Mouse (Mus musculus): ENCODE data around the gene Brd1. TPM values are rescaled to one million over a fixed set of nuclear protein-coding genes. Genes with fewer than 3 reads are reported as not detected.

Gene Brd1
- polyA plus RNA-seq, 1 experiment from 2014 or later, result 15.3 TPM

GRCm38 (mm10) chr15:88663041-88663440 lies 71.0 kb downstream of the Brd1 start:
- H3K4me3 ChIP-seq (ENCODE audit: control insufficient read depth in 1 of 2, insufficient read depth in 1 of 2, low read depth in 1 of 2, low read length in 2 of 2), result no peak overlapping the region
- H3K9ac ChIP-seq (ENCODE audit: low read length), result no peak overlapping the region
- 40% methylated on average over 11 of the region's 11 CpGs for WGBS
- H3K27me3 ChIP-seq (ENCODE audit: control insufficient read depth, insufficient read depth, low read length), result peaks cover 16% of the 10 kb centered on the region
- ATAC-seq (ENCODE audit: insufficient number of reproducible peaks, insufficient read depth, low FRiP score, low read depth), result no peak
- no peaks in the 10 kb centered on the region for H3K36me3 ChIP-seq (ENCODE audit: control insufficient read depth, insufficient read depth, low read length)
- peak overlapping the region; percentile 52 for H3K4me2 ChIP-seq (ENCODE audit: low read length)
- H3K27ac ChIP-seq (replicated peaks in 1 of 2; ENCODE audit: control insufficient read depth in 1 of 2, insufficient read depth in 1 of 2, low read depth in 2 of 2, low read length in 2 of 2), result no peak overlapping the region
- no peaks in the 10 kb centered on the region for H3K9me3 ChIP-seq (ENCODE audit: control insufficient read depth, low read length)
- H3K4me1 ChIP-seq (ENCODE audit: control insufficient read depth in 2 of 2, insufficient read depth in 2 of 2, low read length in 2 of 2), result peaks cover 0 to 2% of the 10 kb centered on the region in 2 experiments; a peak in 2 of 4 replicates

GRCm38 (mm10) chr15:88662111-88662850 lies 71.8 kb downstream of the Brd1 start:
- Histone ChIP-seq H3K27ac (replicated peaks in 1 of 2; ENCODE audit: control insufficient read depth in 1 of 2, insufficient read depth in 1 of 2, low read depth in 2 of 2, low read length in 2 of 2) (no peak overlapping the region), H3K9ac (ENCODE audit: low read length) (no peak overlapping the region; the same call in 1 of the 2 replicates), H3K9me3 (ENCODE audit: control insufficient read depth, low read length) (no peaks in the 10 kb centered on the region), H3K36me3 (ENCODE audit: control insufficient read depth, insufficient read depth, low read length) (no peaks in the 10 kb centered on the region), H3K4me2 (ENCODE audit: low read length) (peak overlapping the region; percentile 52), H3K27me3 (ENCODE audit: control insufficient read depth, insufficient read depth, low read length) (peaks cover 16% of the 10 kb centered on the region), H3K4me3 (ENCODE audit: control insufficient read depth in 1 of 2, insufficient read depth in 1 of 2, low read depth in 1 of 2, low read length in 2 of 2) (peak overlapping the region; percentile 9 to 20; a peak in 3 of 4 replicates), H3K4me1 (ENCODE audit: control insufficient read depth in 2 of 2, insufficient read depth in 2 of 2, low read length in 2 of 2) (peaks cover 0 to 2% of the 10 kb centered on the region in 2 experiments; a peak in 2 of 4 replicates)
- no peak; the same call in 1 of the 2 replicates for ATAC-seq (ENCODE audit: insufficient number of reproducible peaks, insufficient read depth, low FRiP score, low read depth)
- WGBS, result 10% methylated on average over 22 of the region's 22 CpGs

- no peak for ATAC-seq (ENCODE audit: insufficient number of reproducible peaks, insufficient read depth, low FRiP score, low read depth)
- Histone ChIP-seq H3K27me3 (ENCODE audit: control insufficient read depth, insufficient read depth, low read length) (peaks cover 16% of the 10 kb centered on the region), H3K27ac (replicated peaks in 1 of 2; ENCODE audit: control insufficient read depth in 1 of 2, insufficient read depth in 1 of 2, low read depth in 2 of 2, low read length in 2 of 2) (no peak overlapping the region), H3K36me3 (ENCODE audit: control insufficient read depth, insufficient read depth, low read length) (no peaks in the 10 kb centered on the region), H3K9me3 (ENCODE audit: control insufficient read depth, low read length) (no peaks in the 10 kb centered on the region), H3K4me3 (ENCODE audit: control insufficient read depth in 1 of 2, insufficient read depth in 1 of 2, low read depth in 1 of 2, low read length in 2 of 2) (no peak overlapping the region), H3K4me2 (ENCODE audit: low read length) (no peak overlapping the region), H3K4me1 (ENCODE audit: control insufficient read depth in 2 of 2, insufficient read depth in 2 of 2, low read length in 2 of 2) (peaks cover 0 to 2% of the 10 kb centered on the region in 2 experiments; a peak in 2 of 4 replicates), H3K9ac (ENCODE audit: low read length) (no peak overlapping the region)
- WGBS, result 43% methylated on average over 3 of the region's 3 CpGs
Observed at GRCm38 (mm10) chr15:88661654-88662053, 72.4 kb downstream of the Brd1 start.

- no peaks in the 10 kb centered on the region for H3K4me1 ChIP-seq (ENCODE audit: control insufficient read depth in 2 of 2, insufficient read depth in 2 of 2, low read length in 2 of 2)
- no peaks in the 10 kb centered on the region for H3K9me3 ChIP-seq (ENCODE audit: control insufficient read depth, low read length)
- H3K27me3 ChIP-seq (ENCODE audit: control insufficient read depth, insufficient read depth, low read length), result peaks cover 10% of the 10 kb centered on the region; the same call in 1 of the 2 replicates
- no peak overlapping the region for H3K27ac ChIP-seq (replicated peaks in 1 of 2; ENCODE audit: control insufficient read depth in 1 of 2, insufficient read depth in 1 of 2, low read depth in 2 of 2, low read length in 2 of 2)
- H3K9ac ChIP-seq (ENCODE audit: low read length), result no peak overlapping the region
- ATAC-seq (ENCODE audit: insufficient number of reproducible peaks, insufficient read depth, low FRiP score, low read depth), result no peak
- H3K36me3 ChIP-seq (ENCODE audit: control insufficient read depth, insufficient read depth, low read length), result no peaks in the 10 kb centered on the region
- H3K4me3 ChIP-seq (ENCODE audit: control insufficient read depth in 1 of 2, insufficient read depth in 1 of 2, low read depth in 1 of 2, low read length in 2 of 2), result no peak overlapping the region
- WGBS, result 48% methylated on average over 5 of the region's 5 CpGs
- no peak overlapping the region for H3K4me2 ChIP-seq (ENCODE audit: low read length)
Observed at GRCm38 (mm10) chr15:88652006-88652405, 82.0 kb downstream of the Brd1 start.

- no peaks in the 10 kb centered on the region for H3K4me1 ChIP-seq (ENCODE audit: control insufficient read depth in 2 of 2, insufficient read depth in 2 of 2, low read length in 2 of 2)
- ATAC-seq (ENCODE audit: insufficient number of reproducible peaks, insufficient read depth, low FRiP score, low read depth), result no peak
- H3K4me3 ChIP-seq (ENCODE audit: control insufficient read depth in 1 of 2, insufficient read depth in 1 of 2, low read depth in 1 of 2, low read length in 2 of 2), result no peak overlapping the region
- H3K9me3 ChIP-seq (ENCODE audit: control insufficient read depth, low read length), result no peaks in the 10 kb centered on the region
- no peak overlapping the region for H3K27ac ChIP-seq (replicated peaks in 1 of 2; ENCODE audit: control insufficient read depth in 1 of 2, insufficient read depth in 1 of 2, low read depth in 2 of 2, low read length in 2 of 2)
- H3K36me3 ChIP-seq (ENCODE audit: control insufficient read depth, insufficient read depth, low read length), result no peaks in the 10 kb centered on the region
- WGBS, result 21% methylated on average over 13 of the region's 13 CpGs
- H3K4me2 ChIP-seq (ENCODE audit: low read length), result no peak overlapping the region
- no peak overlapping the region for H3K9ac ChIP-seq (ENCODE audit: low read length)
- peaks cover 10% of the 10 kb centered on the region; the same call in 1 of the 2 replicates for H3K27me3 ChIP-seq (ENCODE audit: control insufficient read depth, insufficient read depth, low read length)
Observed at GRCm38 (mm10) chr15:88651019-88651418, 83.0 kb downstream of the Brd1 start.

Other genes with a start within 250 kb of the Brd1 start
- not detected in 2 replicates for gene Zdhhc25, start 133.9 kb downstream of the Brd1 start, polyA plus RNA-seq (2014; fragmentation: Nextera tagmentation; extraction: Ambion mirVana)
- 13.4 and 13.5 TPM in 2 replicates for gene Zbed4, start 17.4 kb upstream of the Brd1 start, polyA plus RNA-seq (2014; fragmentation: Nextera tagmentation; extraction: Ambion mirVana)
- gene Alg12, start 85.1 kb upstream of the Brd1 start, polyA plus RNA-seq (2014; fragmentation: Nextera tagmentation; extraction: Ambion mirVana), result 9.9 and 10.9 TPM in 2 replicates
- gene Creld2, start 85.4 kb upstream of the Brd1 start, polyA plus RNA-seq (2014; fragmentation: Nextera tagmentation; extraction: Ambion mirVana), result 46.3 and 53.1 TPM in 2 replicates
- 42.3 and 47.1 TPM in 2 replicates for gene Pim3, start 128.0 kb upstream of the Brd1 start, polyA plus RNA-seq (2014; fragmentation: Nextera tagmentation; extraction: Ambion mirVana)
- not detected in 2 replicates for gene Ttll8, start 220.2 kb upstream of the Brd1 start, polyA plus RNA-seq (2014; fragmentation: Nextera tagmentation; extraction: Ambion mirVana)
- not detected in 2 replicates for gene Mlc1, start 244.8 kb upstream of the Brd1 start, polyA plus RNA-seq (2014; fragmentation: Nextera tagmentation; extraction: Ambion mirVana)
- 86.2 and 92.8 TPM in 2 replicates for gene Mov10l1, start 248.7 kb upstream of the Brd1 start, polyA plus RNA-seq (2014; fragmentation: Nextera tagmentation; extraction: Ambion mirVana)